Mouse (Mus musculus) heart, adult 2 months (tissue): ENCODE data around the gene Rhebl1. TPM values are rescaled to one million over a fixed set of nuclear protein-coding genes. Genes with fewer than 3 reads are reported as not detected.
A peak's percentile ranks its signal among the peaks of the same experiment; 100 is the strongest.

ENCODE experiments used
- DNase-seq, 2 experiments: peaks; one replicate each; pipeline ENCODE4 v3.0.0; 2021
- H3K27ac ChIP-seq: fragments of 200-600 bp; 2 replicates; pipeline ENCODE4 v1.8.1; 2022
- H3K27me3 ChIP-seq: fragments of 200-500 bp; 2 replicates; pipeline ENCODE4 v1.6.1; 2012; ENCODE audit warnings: mild to moderate bottlenecking, low read length, inconsistent platforms, mixed read lengths; ENCODE audit not compliant: control insufficient read depth, insufficient read depth
- H3K36me3 ChIP-seq: fragments of 200-500 bp; 2 replicates; pipeline ENCODE4 v1.6.1; 2012; ENCODE audit warnings: low read length, inconsistent platforms; ENCODE audit not compliant: control insufficient read depth, insufficient read depth
- H3K4me1 ChIP-seq: fragments of 200-500 bp; 2 replicates; pipeline ENCODE4 v1.6.1; 2011; ENCODE audit warnings: low read length; ENCODE audit not compliant: control insufficient read depth, insufficient read depth
- H3K4me3 ChIP-seq: fragments of 200-600 bp; 2 replicates; pipeline ENCODE4 v1.8.1; 2022
- H3K79me2 ChIP-seq: fragments of 200-500 bp; replicated peaks from 2 replicates; pipeline ENCODE4 v1.6.1; 2012; ENCODE audit warnings: mild to moderate bottlenecking, inconsistent platforms, low read length, moderate library complexity, mixed read lengths; ENCODE audit not compliant: control insufficient read depth, insufficient read depth
- H3K9ac ChIP-seq: fragments of 200-500 bp; 2 replicates; pipeline ENCODE4 v1.6.1; 2012; ENCODE audit warnings: low read depth, mild to moderate bottlenecking, control low read depth, inconsistent platforms, low read length, mixed read lengths
- CTCF ChIP-seq: fragments of 200-600 bp; IDR thresholded peaks from 2 replicates; pipeline ENCODE4 v1.8.1; 2022; ENCODE audit warnings: antibody characterized with exemption, mild to moderate bottlenecking, moderate library complexity
- EP300 ChIP-seq: fragments of 200-500 bp; IDR thresholded peaks from 2 replicates; pipeline ENCODE4 v1.6.1; 2011; ENCODE audit warnings: low read depth, low read length, control low read depth; ENCODE audit not compliant: insufficient read depth
- POLR2A ChIP-seq: fragments of 200-500 bp; IDR thresholded peaks from 2 replicates; pipeline ENCODE4 v1.6.1; 2011; ENCODE audit warnings: mild to moderate bottlenecking, low read depth, low read length, control low read depth; ENCODE audit not compliant: insufficient read depth
- WGBS: fragments of 180-500 bp; shearing (Covaris S2); methylation state at CpG from one replicate; pipeline ENCODE4 v1.1.7; 2018; 5-methylcytosine and 5-hydroxymethylcytosine counted together
- intact Hi-C: fragments of 180-260 bp; cut with DNase I; formaldehyde crosslinking; loops from one replicate; pipeline ENCODE4 v1.15.1; 2025
- polyA plus RNA-seq: library from polyadenylated mRNA; depleted of rRNA; stranded (reverse); fragments of >200 nt; gene quantifications from 2 replicates; pipeline ENCODE4 v1.2.3, GENCODE M21; 2012
- total RNA-seq, 2 experiments: library from RNA; stranded (reverse); gene quantifications; 2 replicates each; pipeline ENCODE4 v1.2.3; 2021

Gene Rhebl1
- total and polyA plus RNA-seq, 3 experiments: 1.6 to 4.4 (median 2.3) TPM

- H3K4me3 ChIP-seq: peak overlapping the region; percentile 11; the same call in 1 of the 2 replicates
- intact Hi-C loops: no loop called here
Observed at GRCm38 (mm10) chr15:98867321-98867720, 27.0 kb downstream of the Rhebl1 start.

DNA sequence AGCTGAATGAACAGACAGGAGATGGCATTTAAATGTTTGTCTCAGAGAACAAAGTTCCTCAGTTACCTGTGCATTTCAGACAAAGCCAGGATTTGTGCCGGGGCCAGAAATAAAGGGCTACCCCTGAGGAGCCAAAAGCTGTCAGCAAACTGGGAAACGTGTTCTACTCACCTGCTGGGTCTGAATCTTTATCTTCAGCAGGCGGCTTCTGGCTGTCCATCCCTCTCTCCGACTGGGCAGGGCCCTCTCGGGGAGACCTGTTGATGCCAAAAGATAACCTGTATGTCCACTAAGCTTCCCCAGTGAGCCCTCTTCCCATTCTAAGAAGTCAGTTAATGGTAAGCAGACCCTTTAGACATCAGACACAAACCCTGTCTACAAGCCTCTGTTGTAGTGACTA lies 27.8 kb downstream of the Rhebl1 start:
- Histone ChIP-seq H3K4me3 (no peak overlapping the region), H3K36me3 (no peaks in the 10 kb centered on the region; the same call in 1 of the 2 replicates), H3K9ac (no peak overlapping the region), H3K27ac (no peak overlapping the region), H3K27me3 (no peaks in the 10 kb centered on the region), H3K79me2 (peaks cover 12% of the 10 kb centered on the region; the same call in 1 of the 2 replicates), H3K4me1 (peaks cover 14% of the 10 kb centered on the region)
- no peak for DNase-seq
- TF ChIP-seq CTCF (no peak), EP300 (no peak), POLR2A (no peak)
- 66% methylated on average over 5 of the region's 5 CpGs for WGBS
- intact Hi-C loops: no loop called here

More at GRCm38 (mm10) chr15:98867321-98867720, 27.0 kb downstream of the Rhebl1 start:
- no peaks in the 10 kb centered on the region; the same call in 1 of the 2 replicates for H3K36me3 ChIP-seq
- 0 out of 2 replicates have a peak, but pooled peaks have one; percentile 39 for TF ChIP-seq EP300
- TF ChIP-seq POLR2A: no peak
- DNase-seq: peak; percentile 47 to 76
- H3K27me3 ChIP-seq: no peaks in the 10 kb centered on the region
- WGBS: 17% methylated on average over 6 of the region's 6 CpGs
- H3K27ac ChIP-seq: peak overlapping the region; percentile 42
- peaks cover 14% of the 10 kb centered on the region for H3K4me1 ChIP-seq
- H3K9ac ChIP-seq: no peak overlapping the region
- H3K79me2 ChIP-seq: peaks cover 12% of the 10 kb centered on the region; the same call in 1 of the 2 replicates

DNA sequence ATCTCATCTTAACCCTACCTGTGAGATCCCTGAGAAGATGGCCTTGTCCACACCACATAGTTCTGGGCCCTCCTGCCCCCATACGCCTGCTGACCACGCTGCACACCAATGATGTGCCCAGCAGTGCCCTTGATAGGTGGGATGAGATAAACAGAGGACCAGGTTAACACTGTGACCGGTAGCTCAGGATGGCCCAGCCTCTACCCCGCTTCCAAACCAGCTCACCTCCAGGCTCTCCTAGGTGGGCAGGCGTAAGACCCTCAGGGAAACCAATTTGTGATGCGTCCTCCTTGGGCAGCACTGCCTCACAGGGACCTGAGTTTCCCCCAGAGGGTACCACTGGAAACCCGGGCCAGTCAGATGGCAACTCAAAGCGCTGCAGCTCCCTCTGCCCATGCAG lies 28.6 kb downstream of the Rhebl1 start:
- DNase-seq: peak in 1 of 2 experiments; percentile 22
- 93% methylated on average over 8 of the region's 8 CpGs for WGBS
- Histone ChIP-seq H3K27ac (no peak overlapping the region), H3K36me3 (no peaks in the 10 kb centered on the region; the same call in 1 of the 2 replicates), H3K4me3 (no peak overlapping the region), H3K9ac (no peak overlapping the region), H3K79me2 (peaks cover 9% of the 10 kb centered on the region; the same call in 1 of the 2 replicates), H3K27me3 (no peaks in the 10 kb centered on the region), H3K4me1 (peaks cover 14% of the 10 kb centered on the region)
- TF ChIP-seq CTCF: no peak
- TF ChIP-seq EP300: no peak
- no peak for TF ChIP-seq POLR2A
- intact Hi-C loops: no loop called here

DNA sequence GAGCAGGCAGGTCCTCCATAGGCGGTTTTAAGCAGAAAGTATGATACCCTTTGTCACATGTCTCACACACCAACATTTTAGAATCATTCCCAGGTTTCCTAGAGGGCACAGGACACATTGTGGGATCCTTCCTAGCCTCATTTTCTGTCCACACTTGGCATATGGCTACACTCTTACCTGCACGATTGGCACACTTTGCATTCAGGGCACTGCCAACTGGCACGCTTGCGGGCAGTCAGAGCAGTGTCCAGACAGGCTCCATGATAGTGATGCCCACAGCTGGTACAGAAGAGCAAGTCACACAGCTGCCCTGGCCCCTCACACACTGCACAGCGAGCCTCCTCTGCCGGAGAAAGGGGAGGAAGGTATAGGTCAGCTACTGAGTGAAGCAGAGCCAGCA lies 29.4 kb downstream of the Rhebl1 start:
- Histone ChIP-seq H3K27ac (no peak overlapping the region), H3K27me3 (no peaks in the 10 kb centered on the region), H3K79me2 (peaks cover 6% of the 10 kb centered on the region; the same call in 1 of the 2 replicates), H3K4me3 (no peak overlapping the region), H3K9ac (no peak overlapping the region), H3K4me1 (peaks cover 14% of the 10 kb centered on the region), H3K36me3 (no peaks in the 10 kb centered on the region; the same call in 1 of the 2 replicates)
- intact Hi-C loops: no loop called here
- no peak for TF ChIP-seq EP300
- TF ChIP-seq CTCF: no peak
- TF ChIP-seq POLR2A: no peak
- DNase-seq: no peak
- WGBS: 96% methylated on average over 6 of the region's 6 CpGs

- TF ChIP-seq POLR2A (no peak), CTCF (no peak), EP300 (no peak)
- intact Hi-C loops: no loop called here
- Histone ChIP-seq H3K4me3 (no peak overlapping the region), H3K27ac (no peak overlapping the region), H3K27me3 (no peaks in the 10 kb centered on the region), H3K36me3 (no peaks in the 10 kb centered on the region; the same call in 1 of the 2 replicates), H3K9ac (no peak overlapping the region), H3K4me1 (peaks cover 7% of the 10 kb centered on the region), H3K79me2 (peaks cover 4% of the 10 kb centered on the region; the same call in 1 of the 2 replicates)
- peak in 1 of 2 experiments; percentile 16 for DNase-seq
- WGBS: 88% methylated on average over 12 of the region's 12 CpGs
Observed at GRCm38 (mm10) chr15:98863451-98863958, 30.8 kb downstream of the Rhebl1 start.

- H3K79me2 ChIP-seq: peaks cover 4% of the 10 kb centered on the region; the same call in 1 of the 2 replicates
- TF ChIP-seq EP300 (no peak), CTCF (no peak), POLR2A (no peak)
- intact Hi-C loops: no loop called here
- H3K27ac ChIP-seq: no peak overlapping the region
- H3K4me3 ChIP-seq: no peak overlapping the region
- H3K27me3 ChIP-seq: no peaks in the 10 kb centered on the region
- H3K4me1 ChIP-seq: no peaks in the 10 kb centered on the region
- no peak overlapping the region for H3K9ac ChIP-seq
- no peak for DNase-seq
- H3K36me3 ChIP-seq: no peaks in the 10 kb centered on the region
- 86% methylated on average over 21 of the region's 21 CpGs for WGBS
Observed at GRCm38 (mm10) chr15:98861701-98862410, 32.5 kb downstream of the Rhebl1 start.
